Mouse (Mus musculus) naive thymus-derived CD4-positive, alpha-beta T cell, adult 2 months (primary cell): ENCODE results near the gene Rora.

Experiments used
- DNase-seq: peaks from one replicate; pipeline ENCODE4 v3.0.0-alpha.2; 2011; ENCODE audit warnings: low read depth

Rora gene

DNA sequence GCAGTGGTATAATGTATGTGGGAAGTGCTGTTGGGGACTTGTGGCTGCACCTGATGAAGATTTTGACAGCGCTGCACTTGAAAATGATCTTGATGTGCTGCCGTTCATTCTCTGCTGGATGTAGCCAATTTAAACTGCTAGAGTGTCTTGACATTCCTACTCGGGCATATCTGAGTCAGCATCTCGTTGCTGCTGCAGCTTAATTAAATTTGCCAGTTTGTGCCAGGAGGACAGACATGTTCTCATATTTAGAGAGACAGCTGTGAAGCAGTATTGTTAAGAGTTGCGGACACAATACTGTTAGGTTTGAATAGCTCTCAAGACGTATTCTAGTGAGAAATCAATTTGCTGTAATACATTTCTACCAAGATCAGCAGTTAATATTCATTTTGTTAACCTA is 751.1 kb downstream of the Rora start:
- DNase-seq = no peak

- DNase-seq = peak; percentile 24
Measured at GRCm38 (mm10) chr9:69419476-69419875, 765.9 kb downstream of the Rora start.

- DNase-seq = no peak
Measured at GRCm38 (mm10) chr9:69430531-69430930, 776.9 kb downstream of the Rora start.

GRCm38 (mm10) chr9:69431863-69432555 is 778.4 kb downstream of the Rora start:
- no peak for DNase-seq

DNA sequence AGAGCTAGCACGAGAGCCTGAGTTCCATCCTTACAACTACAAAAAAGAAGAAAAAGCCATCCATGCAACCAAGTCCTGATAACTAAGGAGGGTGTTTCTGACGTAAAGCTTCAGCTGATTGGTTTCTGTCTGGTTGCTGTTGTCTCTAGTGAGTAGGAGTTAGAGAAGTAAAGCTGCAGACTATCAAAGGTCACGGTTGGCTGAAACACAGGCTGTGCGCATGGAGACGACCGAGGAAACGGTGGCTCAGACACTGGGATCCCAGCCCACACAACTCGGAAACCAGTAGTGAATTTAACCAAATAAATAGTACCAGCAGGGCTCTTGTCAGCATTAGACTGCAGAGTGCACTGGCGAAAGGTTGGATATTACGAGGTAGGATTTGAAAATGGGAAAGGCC is 781.6 kb downstream of the Rora start:
- no peak for DNase-seq

GRCm38 (mm10) chr9:69435662-69436061 is 782.1 kb downstream of the Rora start:
- no peak for DNase-seq
